Mouse (Mus musculus): Measurements from ENCODE around the gene Ccdc33.

Gene Ccdc33

GRCm38 (mm10) chr9:58011027-58011426 is 107.6 kb downstream of the Ccdc33 start:
- DNase-seq (ENCODE audit: low read depth), result no peak

- no peak for DNase-seq (ENCODE audit: low read depth)
These were observed 109.0 kb downstream of the Ccdc33 start for GRCm38 (mm10) chr9:58009588-58009987.

- no peak for DNase-seq (ENCODE audit: low read depth)
These were observed 109.6 kb downstream of the Ccdc33 start for GRCm38 (mm10) chr9:58009015-58009362.

GRCm38 (mm10) chr9:58008336-58009014 is 110.1 kb downstream of the Ccdc33 start:
- DNase-seq (ENCODE audit: low read depth), result no peak

- DNase-seq (ENCODE audit: low read depth), result no peak
These were observed 112.7 kb downstream of the Ccdc33 start, which contains the start of gene Cyp11a1 for GRCm38 (mm10) chr9:58005753-58006461. TSS of gene Cyp11a1 (plus strand) at chr9:58006411.

GRCm38 (mm10) chr9:58003272-58003671 is 115.4 kb downstream of the Ccdc33 start:
- DNase-seq (ENCODE audit: low read depth), result no peak

GRCm38 (mm10) chr9:57999676-58000075 is 118.9 kb downstream of the Ccdc33 start:
- DNase-seq (ENCODE audit: low read depth), result no peak

GRCm38 (mm10) chr9:57998685-57999084 is 119.9 kb downstream of the Ccdc33 start:
- no peak for DNase-seq (ENCODE audit: low read depth)

GRCm38 (mm10) chr9:57998032-57998659 is 120.5 kb downstream of the Ccdc33 start:
- DNase-seq (ENCODE audit: low read depth), result no peak

- DNase-seq (ENCODE audit: low read depth), result no peak
These were observed 121.1 kb downstream of the Ccdc33 start for GRCm38 (mm10) chr9:57997511-57998031.

- DNase-seq (ENCODE audit: low read depth), result no peak
These were observed 123.3 kb downstream of the Ccdc33 start for GRCm38 (mm10) chr9:57995282-57995681.

GRCm38 (mm10) chr9:57992781-57993591 is 125.6 kb downstream of the Ccdc33 start:
- no peak for DNase-seq (ENCODE audit: low read depth)

GRCm38 (mm10) chr9:57992060-57992459 is 126.6 kb downstream of the Ccdc33 start:
- no peak for DNase-seq (ENCODE audit: low read depth)

GRCm38 (mm10) chr9:57990438-57991110 is 128.0 kb downstream of the Ccdc33 start:
- DNase-seq (ENCODE audit: low read depth), result no peak

- no peak for DNase-seq (ENCODE audit: low read depth)
These were observed 129.3 kb downstream of the Ccdc33 start for GRCm38 (mm10) chr9:57989309-57989708.

GRCm38 (mm10) chr9:57988098-57988497 is 130.5 kb downstream of the Ccdc33 start:
- no peak for DNase-seq (ENCODE audit: low read depth)

GRCm38 (mm10) chr9:57986293-57986692 is 132.3 kb downstream of the Ccdc33 start:
- no peak for DNase-seq (ENCODE audit: low read depth)

GRCm38 (mm10) chr9:57985304-57985703 is 133.3 kb downstream of the Ccdc33 start:
- DNase-seq (ENCODE audit: low read depth), result no peak

GRCm38 (mm10) chr9:57980570-57980969 is 138.1 kb downstream of the Ccdc33 start:
- no peak for DNase-seq (ENCODE audit: low read depth)

- DNase-seq (ENCODE audit: low read depth), result no peak
These were observed 139.8 kb downstream of the Ccdc33 start for GRCm38 (mm10) chr9:57978858-57979257.
